Mouse (Mus musculus): ENCODE measurements around the gene Csnk1d.
A peak's percentile ranks its signal among the peaks of the same experiment; 100 is the strongest.

Csnk1d gene

GRCm38 (mm10) chr11:120990951-120991526 lies at the start of gene Csnk1d:
Gene Csnk1d (minus strand): TSS chr11:120991330.
- peak; percentile 100 for DNase-seq (ENCODE audit: low spot score in 2 of 2)

- DNase-seq (ENCODE audit: low spot score in 2 of 2) = no peak
Measured at GRCm38 (mm10) chr11:121039302-121039701, 48.2 kb upstream of the Csnk1d start, which contains the start of gene Cd7. Gene Cd7 (minus strand): TSS chr11:121039418.

DNA sequence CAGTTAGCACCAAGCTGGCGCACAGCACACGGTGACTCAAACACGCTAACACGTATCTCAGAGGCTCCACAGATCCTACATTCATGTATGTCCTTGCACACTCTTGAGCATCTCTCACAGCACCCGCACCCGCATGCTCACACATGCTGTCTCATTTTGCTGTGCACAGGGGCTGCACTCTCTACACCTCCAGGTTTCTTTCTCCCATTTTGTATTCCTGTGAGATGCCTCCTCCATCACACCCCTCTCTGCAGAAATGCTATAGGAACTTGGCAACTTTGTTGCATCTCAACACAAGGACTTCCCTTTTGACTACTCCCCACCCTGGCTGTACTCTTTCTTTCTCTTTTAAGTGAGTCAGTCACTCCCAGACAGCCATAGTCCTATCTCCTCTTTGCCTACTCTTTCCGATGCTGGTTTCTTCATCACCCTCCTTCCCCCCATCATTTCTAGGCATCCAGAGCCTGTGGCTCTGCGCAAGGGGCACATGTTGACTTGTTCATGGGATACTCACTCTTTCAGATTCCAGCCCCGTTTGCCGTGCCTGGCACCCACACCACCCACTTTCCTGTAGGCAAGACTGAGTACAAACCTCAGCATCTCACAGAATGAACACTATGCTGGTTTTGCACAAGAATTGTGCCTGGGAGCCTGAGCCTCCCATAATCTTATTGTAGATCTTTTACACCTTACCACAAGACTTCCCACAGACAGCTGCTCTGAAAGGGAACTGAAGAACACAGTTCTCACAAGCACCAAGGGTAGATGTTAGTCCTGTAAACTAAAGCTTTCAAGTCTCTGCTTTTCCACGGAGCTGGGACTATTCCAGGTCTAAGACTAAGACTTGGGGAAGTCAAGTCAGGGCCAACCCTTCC lies 47.5 kb upstream of the Csnk1d start:
- no peak for DNase-seq (ENCODE audit: low spot score in 2 of 2)

- no peak for DNase-seq (ENCODE audit: low spot score in 2 of 2)
Measured at GRCm38 (mm10) chr11:121033118-121033517, 42.0 kb upstream of the Csnk1d start.

DNA sequence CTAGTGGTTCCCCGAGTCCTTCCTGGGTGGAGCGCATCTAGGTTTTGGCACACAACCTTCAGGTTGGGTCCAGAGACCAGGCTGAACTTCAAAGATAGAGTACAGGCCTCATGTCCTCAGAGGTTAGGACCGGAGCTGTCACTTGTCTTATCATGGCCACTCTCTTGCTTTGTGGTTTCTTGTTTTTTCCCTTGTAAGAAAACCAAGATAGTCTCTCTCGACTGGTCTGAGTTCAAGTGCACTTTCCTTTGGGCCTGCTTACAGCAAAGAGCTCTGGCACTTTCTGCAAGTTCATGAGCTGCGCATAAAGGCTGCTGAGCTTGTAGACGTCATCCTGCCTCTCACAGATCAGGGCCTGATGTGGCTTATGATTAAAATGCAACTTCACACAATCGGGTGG lies 36.1 kb upstream of the Csnk1d start:
- no peak for DNase-seq (ENCODE audit: low spot score in 2 of 2)

DNA sequence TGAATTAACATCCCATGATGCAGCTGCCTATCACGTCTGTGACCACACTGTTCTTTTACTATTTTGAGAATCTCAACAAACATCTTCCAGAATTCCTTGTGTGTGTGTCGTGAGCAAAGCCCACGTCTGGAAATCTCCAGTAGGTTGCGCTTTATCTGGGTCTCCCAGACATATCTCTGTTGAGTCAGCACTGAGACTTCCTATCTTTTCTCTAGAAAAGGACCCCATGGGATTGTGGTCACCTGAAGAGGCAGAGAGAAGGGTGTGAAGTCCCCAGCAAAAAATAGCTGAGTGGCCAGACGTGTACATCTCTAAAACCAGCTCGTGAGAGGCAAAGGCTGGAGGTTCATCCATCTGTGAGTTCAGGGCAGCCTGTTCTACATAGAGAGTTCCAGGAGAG lies 33.0 kb upstream of the Csnk1d start:
- DNase-seq (ENCODE audit: low spot score in 2 of 2) = no peak

- no peak for DNase-seq (ENCODE audit: low spot score in 2 of 2)
Measured at GRCm38 (mm10) chr11:121019501-121019900, 28.4 kb upstream of the Csnk1d start.

- DNase-seq (ENCODE audit: low spot score in 2 of 2) = peak; percentile 43 to 66
Measured at GRCm38 (mm10) chr11:121017703-121018102, 26.6 kb upstream of the Csnk1d start.

GRCm38 (mm10) chr11:121015472-121015871 lies 24.3 kb upstream of the Csnk1d start:
- DNase-seq (ENCODE audit: low spot score in 2 of 2) = no peak

DNA sequence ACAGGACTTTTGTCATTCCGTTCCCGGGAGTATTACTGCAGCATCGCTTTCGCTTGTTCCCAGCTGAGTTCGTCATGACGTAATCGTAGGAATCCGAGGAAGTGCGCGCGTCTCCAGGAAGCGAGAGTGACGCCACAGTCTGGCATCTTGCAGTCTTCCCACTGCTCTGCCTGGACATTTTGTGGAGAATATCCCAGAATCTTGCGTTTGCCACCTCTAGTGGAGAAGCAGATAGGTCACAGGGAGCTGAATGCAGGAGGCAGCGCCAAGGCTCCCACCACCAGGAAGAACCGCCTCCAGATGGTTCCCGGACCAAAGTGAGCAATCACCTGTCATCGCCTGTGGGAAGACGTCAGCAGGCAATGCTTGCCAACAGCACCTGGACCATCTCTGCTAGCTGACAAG lies 23.8 kb upstream of the Csnk1d start:
- DNase-seq (ENCODE audit: low spot score in 2 of 2) = peak in 1 of 2 experiments; percentile 6

DNA sequence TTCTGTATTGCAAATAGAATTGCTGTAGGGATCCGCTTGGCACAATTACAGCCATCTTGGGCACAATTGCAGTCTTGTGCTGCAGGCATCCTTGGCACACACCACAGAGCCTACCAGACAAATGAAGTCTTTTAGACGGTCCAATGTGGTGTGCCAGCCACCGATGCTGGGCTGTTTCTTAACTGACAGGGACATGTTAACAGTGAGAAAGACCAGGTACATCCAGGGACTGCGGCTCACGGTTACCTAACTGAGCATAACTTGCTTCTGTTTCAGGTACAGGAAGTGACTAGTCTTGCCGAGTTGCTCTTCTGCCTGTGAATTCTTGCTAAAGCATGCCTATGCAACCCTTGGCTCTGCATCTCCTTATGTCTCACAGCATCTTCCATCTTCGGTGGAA lies 22.5 kb upstream of the Csnk1d start:
- DNase-seq (ENCODE audit: low spot score in 2 of 2) = no peak

- no peak for DNase-seq (ENCODE audit: low spot score in 2 of 2)
Measured at GRCm38 (mm10) chr11:121010044-121010755, 19.1 kb upstream of the Csnk1d start.

DNA sequence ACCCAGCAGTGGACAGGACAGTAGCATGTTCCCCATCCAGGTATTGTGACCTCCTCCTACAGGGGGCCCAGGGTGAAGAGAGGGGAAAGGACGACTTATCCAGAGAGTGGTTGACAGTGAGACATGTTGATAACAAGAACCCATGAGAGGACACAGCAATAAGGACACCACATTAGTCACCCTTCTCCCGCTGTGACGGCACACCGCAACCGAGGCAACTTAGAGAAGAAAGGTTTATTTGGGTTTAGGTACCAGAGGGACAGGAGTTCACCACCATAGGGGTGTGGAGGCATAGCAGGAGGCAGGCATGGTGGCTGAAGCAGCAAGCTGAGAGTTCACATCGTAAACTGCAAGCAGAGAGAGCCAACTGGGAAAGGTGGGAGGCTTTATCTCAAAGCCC lies 15.1 kb upstream of the Csnk1d start:
- no peak for DNase-seq (ENCODE audit: low spot score in 2 of 2)

- DNase-seq (ENCODE audit: low spot score in 2 of 2) = no peak
Measured at GRCm38 (mm10) chr11:121004281-121004680, 13.2 kb upstream of the Csnk1d start.

GRCm38 (mm10) chr11:121001966-121002365 lies 10.8 kb upstream of the Csnk1d start:
- DNase-seq (ENCODE audit: low spot score in 2 of 2) = no peak

GRCm38 (mm10) chr11:120994741-120995140 lies 3.6 kb upstream of the Csnk1d start:
- DNase-seq (ENCODE audit: low spot score in 2 of 2) = no peak

GRCm38 (mm10) chr11:120993586-120993985 lies 2.5 kb upstream of the Csnk1d start:
- DNase-seq (ENCODE audit: low spot score in 2 of 2) = no peak

DNA sequence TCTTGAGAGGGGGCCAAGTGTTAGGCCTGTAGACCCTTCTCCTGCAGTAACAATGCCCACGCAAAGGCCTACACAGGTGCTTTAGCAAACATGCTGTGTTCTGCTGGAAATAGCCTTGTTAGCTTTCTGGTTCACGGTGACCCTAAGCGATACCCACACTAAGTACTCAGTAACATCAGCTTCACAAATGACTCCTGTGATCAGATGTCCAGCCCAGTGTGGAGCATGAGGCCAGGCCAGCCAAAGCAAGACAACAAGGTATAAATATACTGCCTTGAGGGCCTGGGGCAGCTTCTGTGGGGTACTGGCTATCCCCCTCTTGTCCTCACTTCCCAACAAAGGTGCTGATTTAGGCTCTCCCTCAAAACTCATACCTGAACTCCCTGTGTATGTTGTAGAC lies 1.9 kb upstream of the Csnk1d start:
- no peak for DNase-seq (ENCODE audit: low spot score in 2 of 2)

- no peak for DNase-seq (ENCODE audit: low spot score in 2 of 2)
Measured at GRCm38 (mm10) chr11:120991791-120992190, 661 bp upstream of the Csnk1d start.

GRCm38 (mm10) chr11:120990126-120990781 lies 876 bp downstream of the Csnk1d start:
- DNase-seq (ENCODE audit: low spot score in 2 of 2) = no peak

- DNase-seq (ENCODE audit: low spot score in 2 of 2) = no peak
Measured at GRCm38 (mm10) chr11:120989523-120989922, 1.6 kb downstream of the Csnk1d start.

- DNase-seq (ENCODE audit: low spot score in 2 of 2) = no peak
Measured at GRCm38 (mm10) chr11:120988410-120988809, 2.7 kb downstream of the Csnk1d start.
